Mouse (Mus musculus) small intestine, adult 2 months (tissue): Measurements from ENCODE around the gene Tmem190.

Experiments used
- CTCF ChIP-seq: fragments of 200-500 bp; IDR thresholded peaks from 2 replicates; pipeline ENCODE4 v1.5.1; 2012; ENCODE audit warnings: low read depth, mild to moderate bottlenecking, control low read depth, inconsistent platforms, low read length, moderate library complexity, mixed read lengths; ENCODE audit not compliant: insufficient replicate concordance, insufficient read length; ENCODE audit errors: extremely low read depth
- POLR2A ChIP-seq: fragments of 200-500 bp; IDR thresholded peaks from 2 replicates; pipeline ENCODE4 v1.6.1; 2012; ENCODE audit warnings: low read depth, mild to moderate bottlenecking, control low read depth, inconsistent platforms, low read length, moderate library complexity

- TF ChIP-seq POLR2A (no peak), CTCF (no peak)
These were observed 39.0 kb downstream of the Tmem190 start for GRCm38 (mm10) chr7:4821690-4822089.
